Mouse (Mus musculus) stomach, postnatal 0 days (tissue): ENCODE data around the gene Tnn.

Experiments
- CTCF ChIP-seq: IDR thresholded peaks from 2 replicates; pipeline ENCODE4 v1.5.1; 2016; ENCODE audit warnings: antibody characterized with exemption, low read depth, mild to moderate bottlenecking, moderate library complexity
- EP300 ChIP-seq: optimal IDR thresholded peaks from 2 replicates; pipeline ENCODE3; 2016; ENCODE audit warnings: antibody characterized with exemption

DNA sequence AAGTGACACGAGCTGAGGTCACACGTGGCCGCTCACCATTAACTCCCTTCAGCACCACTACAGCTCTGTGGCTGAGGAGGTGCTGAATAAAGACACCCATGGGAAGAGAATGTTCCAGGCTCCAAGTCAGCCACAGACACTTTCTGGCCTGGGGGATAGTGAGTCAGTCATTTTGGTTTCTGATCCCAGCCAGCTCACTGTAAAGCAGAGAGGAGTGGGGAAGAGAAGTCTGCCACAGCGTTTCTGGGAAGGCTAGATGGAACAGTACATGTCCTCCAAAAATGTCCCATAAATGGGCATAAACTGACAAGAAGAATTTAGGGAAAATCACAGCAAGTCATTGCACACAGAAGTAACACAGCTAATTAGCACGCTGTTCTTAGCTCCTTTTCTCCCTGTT is 52.4 kb downstream of the Tnn start:
- TF ChIP-seq CTCF (no peak), EP300 (no peak)
